Mouse (Mus musculus) neural tube, embryonic 11.5 days (tissue): ENCODE measurements around the gene Kif26b. TPM values are rescaled to one million over a fixed set of nuclear protein-coding genes. Genes with fewer than 3 reads are reported as not detected.

Experiments used
- ATAC-seq: fragments of 200-750 bp; cut with Nextera tagmentation; 2 replicates; pipeline ENCODE4 v1.8.0; 2017; ENCODE audit warnings: moderate number of reproducible peaks, mild to moderate bottlenecking, moderate TSS enrichment, moderate library complexity; ENCODE audit not compliant: insufficient read depth, low FRiP score, low TSS enrichment
- DNase-seq: peaks from one replicate; pipeline ENCODE4 v3.0.0-alpha.2; 2015; ENCODE audit warnings: low spot score
- H3K27ac ChIP-seq: fragments of 300-500 bp; sonication (generic); 2 replicates; pipeline ENCODE4 v1.5.1; 2014; ENCODE audit warnings: low read depth, mild to moderate bottlenecking, low read length
- H3K27me3 ChIP-seq: fragments of 300-500 bp; sonication (generic); 2 replicates; pipeline ENCODE4 v1.6.1; 2014; ENCODE audit warnings: mild to moderate bottlenecking, low read length, mixed read lengths; ENCODE audit not compliant: control insufficient read depth, insufficient read depth
- H3K36me3 ChIP-seq: fragments of 300-500 bp; sonication (generic); 2 replicates; pipeline ENCODE4 v1.6.1; 2014; ENCODE audit warnings: mild to moderate bottlenecking, low read length, moderate library complexity, mixed read lengths; ENCODE audit not compliant: control insufficient read depth, insufficient read depth
- H3K4me1 ChIP-seq: fragments of 300-500 bp; sonication (generic); 2 replicates; pipeline ENCODE4 v1.6.1; 2014; ENCODE audit warnings: low read length, mixed read lengths; ENCODE audit not compliant: control insufficient read depth, insufficient read depth
- H3K4me2 ChIP-seq: fragments of 300-500 bp; sonication (generic); 2 replicates; pipeline ENCODE4 v1.6.1; 2014; ENCODE audit warnings: low read depth, mild to moderate bottlenecking, moderate library complexity
- H3K4me3 ChIP-seq: fragments of 300-500 bp; sonication (generic); 2 replicates; pipeline ENCODE4 v1.5.1; 2014; ENCODE audit warnings: low read depth, low read length
- H3K9ac ChIP-seq: fragments of 300-500 bp; sonication (generic); 2 replicates; pipeline ENCODE4 v1.6.1; 2014; ENCODE audit warnings: mild to moderate bottlenecking, low read length
- H3K9me3 ChIP-seq: fragments of 300-500 bp; sonication (generic); 2 replicates; pipeline ENCODE4 v1.6.1; 2016; ENCODE audit warnings: low read length; ENCODE audit not compliant: control insufficient read depth
- WGBS: fragments of 180-500 bp; shearing (Covaris S2); extraction: QIAGEN DNeasy Blood & Tissue Kit; methylation state at CpG from one replicate; pipeline ENCODE4 v1.1.7; 2014; 5-methylcytosine and 5-hydroxymethylcytosine counted together
- polyA plus RNA-seq: library from polyadenylated mRNA; unstranded; fragments of >200 nt; fragmentation: Nextera tagmentation; extraction: Ambion mirVana; gene quantifications from 2 replicates; pipeline ENCODE4 v1.2.1, GENCODE M21; 2014

Gene Kif26b
- polyA plus RNA-seq, 1 experiment from 2014 or later, result 6.5 TPM

DNA sequence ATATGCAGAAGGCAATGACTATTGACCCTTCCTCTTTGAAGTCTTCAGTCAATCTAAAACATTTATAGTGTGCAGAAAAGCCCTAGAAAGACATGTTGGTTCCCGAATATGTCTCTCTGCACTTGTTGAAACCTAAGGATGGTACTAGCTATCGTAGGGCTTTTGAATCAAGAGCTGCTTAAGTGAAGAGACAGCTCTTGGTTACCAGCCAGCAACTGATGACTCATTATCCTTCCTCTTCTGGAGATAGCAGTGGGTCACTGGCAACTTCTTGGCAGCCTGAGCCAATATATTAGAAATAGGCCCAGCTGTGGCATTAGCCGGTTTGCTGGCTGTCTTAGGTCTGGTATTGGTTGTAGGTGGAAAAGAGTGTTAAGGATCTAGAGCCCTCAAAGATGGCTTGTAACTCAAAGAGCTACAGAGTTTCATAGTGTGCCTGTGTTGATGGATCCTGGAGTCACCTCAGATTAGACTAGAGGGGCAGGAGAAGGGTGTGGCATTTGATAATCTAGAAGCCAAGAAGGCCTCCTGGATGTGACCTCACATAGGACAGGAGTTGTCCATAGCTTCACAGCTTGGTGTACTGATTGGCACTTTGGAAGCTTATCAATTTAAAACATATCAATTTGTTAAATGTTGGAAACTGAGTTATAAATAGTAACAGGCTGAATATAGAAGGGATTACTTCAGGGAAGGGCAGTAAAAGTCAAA is 146.8 kb downstream of the Kif26b start:
- Histone ChIP-seq H3K9me3 (no peaks in the 10 kb centered on the region), H3K4me3 (no peak overlapping the region), H3K9ac (no peak overlapping the region), H3K27me3 (no peaks in the 10 kb centered on the region), H3K36me3 (no peaks in the 10 kb centered on the region), H3K27ac (no peak overlapping the region), H3K4me2 (no peak overlapping the region), H3K4me1 (peaks cover 5% of the 10 kb centered on the region)
- ATAC-seq, result no peak
- no peak for DNase-seq
- 96% methylated on average over 3 of the region's 3 CpGs for WGBS

DNA sequence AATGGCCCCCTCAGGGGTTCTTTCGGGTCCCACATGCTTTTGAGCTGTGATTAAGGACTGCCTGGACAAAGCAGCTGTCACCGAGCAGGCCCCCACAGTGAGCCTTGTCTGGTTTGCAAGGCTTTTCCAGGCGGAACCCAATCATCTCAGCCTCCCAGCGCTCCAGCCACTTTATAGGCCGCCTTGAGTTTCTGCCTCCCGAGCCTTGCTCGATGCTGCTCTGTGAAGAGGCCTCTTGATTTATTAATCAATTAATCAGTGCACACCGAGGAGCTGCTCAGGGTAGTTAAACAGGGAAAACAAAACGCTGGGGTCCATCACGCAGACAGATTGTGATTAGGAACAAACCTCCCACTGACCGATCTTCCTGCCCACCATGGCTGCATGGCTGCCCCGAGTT is 148.2 kb downstream of the Kif26b start:
- Histone ChIP-seq H3K4me3 (no peak overlapping the region), H3K27ac (no peak overlapping the region), H3K36me3 (no peaks in the 10 kb centered on the region), H3K9me3 (no peaks in the 10 kb centered on the region), H3K4me2 (no peak overlapping the region), H3K4me1 (peaks cover 5% of the 10 kb centered on the region), H3K9ac (no peak overlapping the region), H3K27me3 (no peaks in the 10 kb centered on the region)
- peak; percentile 52 for DNase-seq
- WGBS, result 11% methylated on average over 12 of the region's 12 CpGs
- ATAC-seq, result peak; percentile 85

DNA sequence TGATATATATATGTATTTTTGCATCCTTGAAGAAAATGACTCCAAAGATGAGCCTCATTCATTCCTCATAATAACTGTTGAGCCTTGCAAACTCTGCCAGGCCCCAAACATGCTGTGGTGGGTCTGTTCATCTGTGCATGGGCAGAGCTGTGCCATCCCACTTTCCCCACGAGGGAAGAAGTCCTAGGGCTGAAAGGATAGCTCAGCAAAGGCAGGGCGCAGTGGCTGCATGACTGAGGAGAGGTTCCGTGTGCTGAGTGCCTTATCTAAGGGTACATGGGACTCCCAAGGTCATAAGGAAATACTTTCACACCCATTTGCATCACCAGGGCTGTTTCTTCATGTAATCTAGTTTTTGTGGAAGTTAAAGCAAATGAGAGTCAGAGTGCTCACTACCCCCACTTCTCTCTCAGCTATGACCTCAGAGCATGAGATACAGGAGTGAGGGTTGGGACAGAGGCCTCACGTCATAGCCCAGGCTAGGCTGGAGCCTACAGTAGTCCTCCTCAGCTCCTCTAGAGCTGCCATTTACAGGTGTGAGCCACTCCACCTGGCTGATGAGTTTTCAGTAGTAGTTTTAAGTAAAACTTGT is 148.8 kb downstream of the Kif26b start:
- no peaks in the 10 kb centered on the region for H3K9me3 ChIP-seq
- no peak overlapping the region for H3K27ac ChIP-seq
- no peak overlapping the region for H3K9ac ChIP-seq
- H3K27me3 ChIP-seq, result no peaks in the 10 kb centered on the region
- no peaks in the 10 kb centered on the region for H3K36me3 ChIP-seq
- peak; percentile 30 for ATAC-seq
- DNase-seq, result no peak
- H3K4me1 ChIP-seq, result peaks cover 5% of the 10 kb centered on the region
- no peak overlapping the region for H3K4me3 ChIP-seq
- no peak overlapping the region for H3K4me2 ChIP-seq
- WGBS, result 71% methylated on average over 4 of the region's 4 CpGs

- no peaks in the 10 kb centered on the region for H3K36me3 ChIP-seq
- H3K27ac ChIP-seq, result no peak overlapping the region
- WGBS, result 71% methylated on average over 10 of the region's 10 CpGs
- H3K4me1 ChIP-seq, result no peaks in the 10 kb centered on the region
- ATAC-seq (no peak), DNase-seq (no peak)
- no peak overlapping the region for H3K4me2 ChIP-seq
- no peaks in the 10 kb centered on the region for H3K27me3 ChIP-seq
- H3K9me3 ChIP-seq, result no peaks in the 10 kb centered on the region
- no peak overlapping the region for H3K4me3 ChIP-seq
- H3K9ac ChIP-seq, result no peak overlapping the region
These were observed 154.7 kb downstream of the Kif26b start for GRCm38 (mm10) chr1:178683631-178684030.

GRCm38 (mm10) chr1:178684991-178685680 is 156.2 kb downstream of the Kif26b start:
- H3K9ac ChIP-seq, result no peak overlapping the region
- no peaks in the 10 kb centered on the region for H3K27me3 ChIP-seq
- DNase-seq, result no peak
- H3K27ac ChIP-seq, result no peak overlapping the region
- H3K9me3 ChIP-seq, result no peaks in the 10 kb centered on the region
- H3K4me3 ChIP-seq, result no peak overlapping the region
- H3K4me1 ChIP-seq, result no peaks in the 10 kb centered on the region
- 54% methylated on average over 8 of the region's 8 CpGs for WGBS
- H3K36me3 ChIP-seq, result no peaks in the 10 kb centered on the region
- ATAC-seq, result no peak
- H3K4me2 ChIP-seq, result no peak overlapping the region

DNA sequence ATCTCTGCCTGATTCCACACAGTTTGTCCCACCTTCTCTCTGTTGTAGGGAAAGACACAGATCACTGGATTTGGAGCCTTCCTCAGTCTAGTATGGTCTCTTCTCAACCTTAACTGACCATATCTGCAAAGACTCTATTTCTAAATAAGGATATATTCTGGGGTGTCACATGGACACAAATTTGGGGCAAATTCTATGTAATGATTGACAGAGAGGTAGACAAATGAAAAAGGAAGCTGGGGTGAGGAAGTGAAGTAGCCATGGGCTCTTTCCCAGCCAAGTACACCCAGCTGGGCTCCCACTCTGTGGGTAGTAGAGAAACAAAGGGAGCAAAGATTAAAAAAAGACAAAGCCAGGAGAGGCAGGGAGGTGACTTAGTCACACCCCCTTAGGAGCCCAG is 158.0 kb downstream of the Kif26b start:
- H3K27me3 ChIP-seq, result no peaks in the 10 kb centered on the region
- ATAC-seq (no peak), DNase-seq (no peak)
- no peaks in the 10 kb centered on the region for H3K36me3 ChIP-seq
- no peak overlapping the region for H3K9ac ChIP-seq
- no peaks in the 10 kb centered on the region for H3K9me3 ChIP-seq
- no peak overlapping the region for H3K27ac ChIP-seq
- H3K4me1 ChIP-seq, result no peaks in the 10 kb centered on the region
- no peak overlapping the region for H3K4me2 ChIP-seq
- H3K4me3 ChIP-seq, result no peak overlapping the region

DNA sequence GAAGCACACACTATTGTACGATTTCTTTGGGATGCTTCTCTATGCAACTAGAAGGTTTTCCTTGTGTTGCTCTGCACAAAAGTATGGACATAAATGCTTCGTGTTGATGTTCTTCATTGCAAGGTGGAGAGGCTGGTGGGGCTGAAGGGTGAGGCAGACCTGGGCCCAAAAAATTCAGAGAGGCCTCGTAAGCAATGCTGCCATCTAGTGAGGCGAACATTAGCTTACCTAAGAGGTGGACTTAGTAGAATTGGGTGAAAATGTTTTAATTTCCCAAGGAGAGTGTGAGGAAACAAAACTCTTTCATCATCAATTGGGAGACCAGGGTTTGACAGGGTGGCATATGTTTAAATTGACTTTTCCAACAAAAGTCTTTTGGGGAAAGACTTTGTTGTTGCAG is 160.6 kb downstream of the Kif26b start:
- no peak for DNase-seq
- 57% methylated on average over 4 of the region's 4 CpGs for WGBS

GRCm38 (mm10) chr1:178691679-178692078 is 162.8 kb downstream of the Kif26b start:
- 72% methylated on average over 3 of the region's 3 CpGs for WGBS

More for the DNA sequence above, 160.6 kb downstream of the Kif26b start:
- no peaks in the 10 kb centered on the region for H3K36me3 ChIP-seq
- H3K9me3 ChIP-seq, result no peaks in the 10 kb centered on the region
- no peak overlapping the region for H3K9ac ChIP-seq
- no peaks in the 10 kb centered on the region for H3K27me3 ChIP-seq
- no peak overlapping the region for H3K4me3 ChIP-seq
- H3K27ac ChIP-seq, result no peak overlapping the region
- no peaks in the 10 kb centered on the region for H3K4me1 ChIP-seq
- H3K4me2 ChIP-seq, result no peak overlapping the region
- no peak for ATAC-seq

GRCm38 (mm10) chr1:178700102-178700501 is 171.2 kb downstream of the Kif26b start:
- ATAC-seq, result no peak
- no peaks in the 10 kb centered on the region for H3K9me3 ChIP-seq
- H3K4me1 ChIP-seq, result no peaks in the 10 kb centered on the region
- H3K9ac ChIP-seq, result no peak overlapping the region
- H3K27me3 ChIP-seq, result no peaks in the 10 kb centered on the region
- no peak overlapping the region for H3K4me2 ChIP-seq
- H3K4me3 ChIP-seq, result no peak overlapping the region
- DNase-seq, result no peak
- WGBS, result 40% methylated on average over 4 of the region's 4 CpGs
- H3K27ac ChIP-seq, result no peak overlapping the region
- H3K36me3 ChIP-seq, result no peaks in the 10 kb centered on the region

More at GRCm38 (mm10) chr1:178691679-178692078, 162.8 kb downstream of the Kif26b start:
- Histone ChIP-seq H3K36me3 (no peaks in the 10 kb centered on the region), H3K9ac (no peak overlapping the region), H3K4me3 (no peak overlapping the region), H3K27me3 (no peaks in the 10 kb centered on the region), H3K9me3 (no peaks in the 10 kb centered on the region), H3K27ac (no peak overlapping the region), H3K4me1 (no peaks in the 10 kb centered on the region), H3K4me2 (no peak overlapping the region)
- DNase-seq (no peak), ATAC-seq (no peak)
